Mouse (Mus musculus) bone marrow macrophage, adult 2 months (primary cell): ENCODE measurements around the gene Dok3.

ENCODE experiments used
- CTCF ChIP-seq: IDR thresholded peaks from 2 replicates; pipeline ENCODE4 v1.5.1; 2012; ENCODE audit warnings: low read depth, mild to moderate bottlenecking, low read length, moderate library complexity
- POLR2A ChIP-seq: IDR thresholded peaks from 2 replicates; pipeline ENCODE4 v1.6.1; 2012; ENCODE audit warnings: mild to moderate bottlenecking, low read depth, low read length, borderline replicate concordance

DNA sequence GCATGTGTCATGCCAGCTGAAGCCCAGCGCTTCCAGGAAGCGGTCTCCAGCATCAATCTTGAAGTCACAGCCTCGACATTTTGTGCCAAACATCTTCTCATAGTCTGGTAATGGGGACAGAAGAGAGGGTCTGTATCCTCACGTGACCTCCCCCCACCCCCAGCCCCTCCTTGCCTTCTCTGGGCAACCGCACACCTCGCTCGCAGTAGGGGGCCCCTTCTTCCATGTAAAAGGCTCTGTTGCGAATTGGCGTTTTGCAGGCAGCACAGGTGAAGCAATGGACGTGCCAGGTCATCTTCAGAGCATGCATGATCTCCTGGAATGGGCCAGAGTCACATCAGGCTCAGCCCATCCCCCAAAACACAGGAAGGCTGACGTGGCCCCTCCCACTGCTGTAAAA lies 30.2 kb downstream of the Dok3 start:
- no peak for TF ChIP-seq CTCF
- no peak for TF ChIP-seq POLR2A
